Mouse (Mus musculus): ENCODE data around the gene Mllt10. TPM values are rescaled to one million over a fixed set of nuclear protein-coding genes. Genes with fewer than 3 reads are reported as not detected.
A peak's percentile ranks its signal among the peaks of the same experiment; 100 is the strongest.

Mllt10 gene
- total RNA-seq, 1 experiment from 2014 or later: 95.8 TPM

GRCm38 (mm10) chr2:18205118-18205517 lies 150.1 kb downstream of the Mllt10 start:
- peak; percentile 56 to 84 for ATAC-seq (replicated peaks in 1 of 2; ENCODE audit: insufficient read depth in 1 of 2, low FRiP score in 2 of 2, low TSS enrichment in 1 of 2, low read depth in 1 of 2, poor library complexity in 2 of 2, severe bottlenecking in 2 of 2)

DNA sequence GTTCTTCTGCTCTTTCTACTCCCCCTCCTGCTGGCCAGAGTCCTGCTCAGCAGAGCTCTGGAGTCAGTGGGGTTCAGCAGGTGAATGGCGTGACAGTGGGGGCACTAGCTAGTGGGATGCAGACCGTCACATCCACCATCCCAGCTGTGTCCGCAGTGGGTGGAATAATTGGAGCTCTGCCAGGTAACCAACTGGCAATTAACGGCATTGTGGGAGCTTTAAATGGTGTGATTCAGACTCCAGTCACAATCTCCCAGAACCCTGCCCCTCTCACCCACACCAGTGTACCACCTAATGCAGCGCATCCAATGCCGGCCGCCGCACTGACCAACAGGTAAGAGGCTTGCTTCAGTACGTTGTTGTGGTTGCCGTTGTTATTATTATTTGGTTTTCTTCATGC lies 151.8 kb downstream of the Mllt10 start:
- ATAC-seq (replicated peaks in 1 of 2; ENCODE audit: insufficient read depth in 1 of 2, low FRiP score in 2 of 2, low TSS enrichment in 1 of 2, low read depth in 1 of 2, poor library complexity in 2 of 2, severe bottlenecking in 2 of 2): no peak

GRCm38 (mm10) chr2:18208578-18208977 lies 153.5 kb downstream of the Mllt10 start:
- no peak for ATAC-seq (replicated peaks in 1 of 2; ENCODE audit: insufficient read depth in 1 of 2, low FRiP score in 2 of 2, low TSS enrichment in 1 of 2, low read depth in 1 of 2, poor library complexity in 2 of 2, severe bottlenecking in 2 of 2)

DNA sequence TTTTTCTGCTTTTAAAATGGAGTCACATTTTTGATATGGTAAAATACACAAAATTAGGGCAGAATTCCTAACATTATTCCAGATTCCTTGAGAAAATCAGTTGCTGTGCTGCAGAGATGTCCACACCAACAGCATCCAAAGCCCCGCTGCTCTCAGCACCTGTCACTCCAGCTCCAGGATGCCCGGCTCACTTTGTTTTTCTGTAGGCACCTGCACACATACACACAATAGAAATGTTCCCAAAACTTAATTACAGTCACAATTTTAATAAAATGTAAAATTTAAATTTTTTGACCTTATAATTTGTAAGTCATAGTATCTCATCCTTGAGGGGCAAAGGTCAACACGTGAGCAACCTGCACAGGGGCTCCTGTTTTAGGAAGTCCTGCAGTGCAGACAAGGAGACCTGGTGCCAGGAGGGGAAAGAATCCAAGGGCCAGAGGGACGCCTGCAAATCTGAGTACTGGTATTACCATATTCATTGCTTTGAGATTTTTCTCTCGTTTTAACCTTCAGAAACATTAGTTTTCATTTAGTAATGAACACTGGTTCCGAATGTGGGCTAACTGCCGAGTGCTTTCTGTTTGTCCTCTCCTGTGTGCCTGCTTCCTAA lies 154.3 kb downstream of the Mllt10 start:
- no peak for ATAC-seq (replicated peaks in 1 of 2; ENCODE audit: insufficient read depth in 1 of 2, low FRiP score in 2 of 2, low TSS enrichment in 1 of 2, low read depth in 1 of 2, poor library complexity in 2 of 2, severe bottlenecking in 2 of 2)

DNA sequence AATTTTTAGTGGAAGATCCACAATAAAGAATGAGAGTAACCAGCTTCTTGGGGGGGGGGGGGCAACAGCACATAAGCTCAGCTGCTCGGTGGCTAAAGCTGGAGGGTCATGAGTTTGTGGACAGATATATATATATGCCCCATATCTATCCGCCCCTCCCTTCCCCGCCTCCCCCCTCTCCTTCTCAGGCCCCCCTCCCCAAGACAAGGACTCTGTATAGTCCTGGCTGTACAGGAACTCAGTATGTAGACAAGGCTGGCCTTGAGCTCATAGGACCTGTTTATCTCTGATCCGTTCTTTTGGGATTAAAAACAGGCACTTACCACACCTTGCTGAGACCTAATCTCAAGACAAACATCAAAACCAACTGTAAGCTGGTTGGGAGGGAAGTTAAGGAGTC lies 154.9 kb downstream of the Mllt10 start:
- no peak for ATAC-seq (replicated peaks in 1 of 2; ENCODE audit: insufficient read depth in 1 of 2, low FRiP score in 2 of 2, low TSS enrichment in 1 of 2, low read depth in 1 of 2, poor library complexity in 2 of 2, severe bottlenecking in 2 of 2)

- ATAC-seq (replicated peaks in 1 of 2; ENCODE audit: insufficient read depth in 1 of 2, low FRiP score in 2 of 2, low TSS enrichment in 1 of 2, low read depth in 1 of 2, poor library complexity in 2 of 2, severe bottlenecking in 2 of 2): no peak
Observed at GRCm38 (mm10) chr2:18214031-18214430, 159.0 kb downstream of the Mllt10 start.

DNA sequence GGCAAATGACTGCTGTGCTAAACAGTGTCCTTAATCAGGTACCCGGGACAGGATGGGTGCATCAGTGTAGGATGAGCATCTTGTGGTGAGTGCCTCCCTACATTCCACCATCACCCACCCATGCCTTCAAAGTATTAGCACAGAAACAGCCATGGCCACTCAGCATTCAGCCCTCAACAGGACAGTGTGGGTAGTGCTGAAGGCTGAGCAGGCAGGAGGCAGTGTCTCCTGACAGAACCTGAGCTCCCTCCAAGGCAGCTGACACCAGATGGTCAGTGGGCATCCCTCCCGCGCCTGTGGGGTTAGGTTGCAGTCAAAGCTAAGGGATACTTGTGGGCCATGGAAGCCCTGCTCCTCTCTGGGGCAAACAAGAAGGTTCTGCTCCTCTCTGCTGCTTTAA lies 162.8 kb downstream of the Mllt10 start:
- ATAC-seq (replicated peaks in 1 of 2; ENCODE audit: insufficient read depth in 1 of 2, low FRiP score in 2 of 2, low TSS enrichment in 1 of 2, low read depth in 1 of 2, poor library complexity in 2 of 2, severe bottlenecking in 2 of 2): no peak

DNA sequence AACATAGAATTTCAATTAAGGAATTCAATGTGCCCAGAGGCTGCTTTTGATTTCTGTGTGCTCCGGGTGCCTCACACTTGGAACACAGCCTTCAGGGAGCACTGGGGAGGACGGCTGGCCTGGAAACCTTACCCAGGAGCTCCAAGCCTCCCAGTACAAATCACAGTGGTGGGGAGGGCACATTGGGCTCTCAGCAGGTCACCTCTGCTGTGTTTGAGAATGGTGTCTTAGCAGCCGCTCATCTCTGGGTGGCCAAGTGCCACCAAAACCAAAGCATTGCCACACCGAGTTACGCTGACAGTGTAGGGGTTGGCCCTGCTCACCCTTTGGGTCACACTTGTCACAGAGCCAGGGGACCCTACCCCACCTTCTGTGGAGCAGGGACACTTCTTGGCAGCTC lies 163.5 kb downstream of the Mllt10 start:
- ATAC-seq (replicated peaks in 1 of 2; ENCODE audit: insufficient read depth in 1 of 2, low FRiP score in 2 of 2, low TSS enrichment in 1 of 2, low read depth in 1 of 2, poor library complexity in 2 of 2, severe bottlenecking in 2 of 2): no peak

DNA sequence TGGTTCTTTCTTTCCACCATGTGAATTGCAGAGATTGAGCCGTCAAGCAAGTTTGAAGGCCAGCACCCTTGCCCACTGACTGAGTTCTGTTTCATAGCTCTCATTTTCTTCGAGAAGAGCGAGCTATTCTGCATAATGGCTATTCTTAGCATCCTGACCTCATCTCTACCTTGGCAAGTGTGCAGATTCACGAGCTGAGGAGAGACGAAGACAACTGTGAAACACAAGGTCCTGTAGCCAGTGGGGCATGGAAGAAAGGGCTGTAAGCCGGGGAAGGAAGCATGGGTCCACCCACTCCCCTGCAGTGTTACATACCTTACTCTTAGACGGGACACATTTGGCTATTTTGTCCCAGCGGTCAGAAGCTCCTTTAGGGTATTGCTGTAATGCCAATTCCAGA lies 164.1 kb downstream of the Mllt10 start:
- ATAC-seq (replicated peaks in 1 of 2; ENCODE audit: insufficient read depth in 1 of 2, low FRiP score in 2 of 2, low TSS enrichment in 1 of 2, low read depth in 1 of 2, poor library complexity in 2 of 2, severe bottlenecking in 2 of 2): no peak

- no peak for ATAC-seq (replicated peaks in 1 of 2; ENCODE audit: insufficient read depth in 1 of 2, low FRiP score in 2 of 2, low TSS enrichment in 1 of 2, low read depth in 1 of 2, poor library complexity in 2 of 2, severe bottlenecking in 2 of 2)
Observed at GRCm38 (mm10) chr2:18219569-18219968, 164.5 kb downstream of the Mllt10 start.

DNA sequence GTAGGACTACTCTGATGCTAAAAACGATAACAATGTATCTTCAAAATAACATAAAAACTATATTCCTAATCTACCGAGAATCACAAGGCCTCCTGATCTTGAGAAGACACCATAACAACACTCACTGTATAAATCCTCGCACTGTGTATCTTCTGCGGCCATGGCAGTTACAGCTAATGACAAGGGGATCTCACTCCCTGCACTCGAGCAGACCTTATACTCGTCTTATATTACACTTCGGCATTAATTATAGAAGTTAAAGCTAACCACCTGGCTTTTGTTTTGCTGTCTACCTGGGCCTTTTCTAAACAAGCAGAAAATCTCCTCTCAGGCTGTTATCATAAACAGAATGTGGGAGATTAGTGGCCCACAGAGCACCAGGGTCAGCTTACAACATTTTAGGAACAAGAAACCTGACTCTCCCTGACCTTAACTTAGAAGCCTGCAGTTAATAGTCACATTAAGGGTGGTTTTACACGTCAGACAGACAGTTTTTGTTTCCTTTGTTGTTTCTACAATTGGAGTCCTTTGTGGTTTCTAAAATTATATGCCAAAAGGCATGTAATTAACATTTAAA lies 173.5 kb downstream of the Mllt10 start:
- no peak for ATAC-seq (replicated peaks in 1 of 2; ENCODE audit: insufficient read depth in 1 of 2, low FRiP score in 2 of 2, low TSS enrichment in 1 of 2, low read depth in 1 of 2, poor library complexity in 2 of 2, severe bottlenecking in 2 of 2)

DNA sequence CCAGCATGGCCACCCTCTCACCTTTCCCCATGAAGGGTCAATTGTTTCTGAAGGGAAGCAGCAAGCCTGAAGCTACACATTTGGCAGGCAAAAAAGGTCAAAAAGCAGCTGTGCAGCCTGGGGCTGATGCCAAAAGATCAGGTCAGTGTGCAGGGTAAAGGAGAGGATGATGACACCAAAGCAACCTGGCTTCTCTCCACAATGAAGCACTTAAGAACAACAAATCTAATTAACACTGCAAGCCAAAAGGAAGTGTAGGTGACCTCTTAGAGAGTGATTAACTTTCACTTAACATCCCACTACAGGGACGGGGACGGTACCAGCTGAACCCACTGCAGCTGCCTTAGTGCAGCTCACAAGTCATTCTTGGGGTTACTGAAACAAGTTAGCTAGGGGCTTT lies 174.2 kb downstream of the Mllt10 start:
- no peak for ATAC-seq (replicated peaks in 1 of 2; ENCODE audit: insufficient read depth in 1 of 2, low FRiP score in 2 of 2, low TSS enrichment in 1 of 2, low read depth in 1 of 2, poor library complexity in 2 of 2, severe bottlenecking in 2 of 2)

DNA sequence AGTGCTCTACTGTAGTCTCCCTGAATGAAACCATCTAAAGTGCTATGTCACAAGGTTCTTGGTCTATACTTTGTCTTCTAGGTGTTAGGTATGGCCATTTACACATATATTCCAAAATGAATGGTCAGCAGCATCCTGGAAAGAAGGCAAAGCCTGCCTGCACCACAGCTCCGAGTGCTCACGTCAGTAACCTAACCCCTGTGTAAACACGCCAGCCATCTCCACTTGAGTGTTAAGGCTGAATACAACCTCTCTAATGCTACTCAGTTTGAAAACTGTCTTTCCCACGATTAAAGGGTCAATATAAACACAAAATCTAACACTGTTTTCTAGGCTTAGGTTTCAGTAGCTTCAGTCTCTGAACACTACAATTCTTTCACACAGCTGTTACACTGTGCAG lies 176.1 kb downstream of the Mllt10 start:
- no peak for ATAC-seq (replicated peaks in 1 of 2; ENCODE audit: insufficient read depth in 1 of 2, low FRiP score in 2 of 2, low TSS enrichment in 1 of 2, low read depth in 1 of 2, poor library complexity in 2 of 2, severe bottlenecking in 2 of 2)

GRCm38 (mm10) chr2:18232883-18233567 lies 178.0 kb downstream of the Mllt10 start:
- ATAC-seq (replicated peaks in 1 of 2; ENCODE audit: insufficient read depth in 1 of 2, low FRiP score in 2 of 2, low TSS enrichment in 1 of 2, low read depth in 1 of 2, poor library complexity in 2 of 2, severe bottlenecking in 2 of 2): no peak

- ATAC-seq (replicated peaks in 1 of 2; ENCODE audit: insufficient read depth in 1 of 2, low FRiP score in 2 of 2, low TSS enrichment in 1 of 2, low read depth in 1 of 2, poor library complexity in 2 of 2, severe bottlenecking in 2 of 2): no peak
Observed at GRCm38 (mm10) chr2:18235524-18235923, 180.5 kb downstream of the Mllt10 start.

GRCm38 (mm10) chr2:18249224-18249623 lies 194.2 kb downstream of the Mllt10 start:
- ATAC-seq (replicated peaks in 1 of 2; ENCODE audit: insufficient read depth in 1 of 2, low FRiP score in 2 of 2, low TSS enrichment in 1 of 2, low read depth in 1 of 2, poor library complexity in 2 of 2, severe bottlenecking in 2 of 2): no peak
